In the genomic region with DNA sequence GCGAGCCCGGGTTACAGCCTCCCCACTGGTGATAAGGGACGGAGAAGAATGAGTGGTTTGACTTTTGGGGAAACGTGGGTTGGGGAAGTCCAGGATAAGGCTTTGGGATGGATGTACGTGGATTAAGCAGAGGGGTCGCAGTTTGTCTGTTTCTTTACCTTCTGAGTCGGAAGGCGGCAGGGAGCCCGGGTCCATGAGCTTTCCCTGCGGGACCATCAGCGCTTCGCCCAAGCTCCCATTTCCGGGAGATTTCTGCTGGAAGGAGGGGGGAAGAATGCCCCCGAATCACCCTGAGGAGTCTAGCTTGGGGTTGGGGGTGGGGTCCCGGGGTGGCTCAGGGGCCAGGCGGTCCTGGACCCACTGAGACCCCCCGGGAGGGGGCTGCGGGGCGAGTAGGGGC, we compare ENCODE assay signal across 8 mouse cellular contexts. TPM values are rescaled to one million over a fixed set of nuclear protein-coding genes. Genes with fewer than 3 reads are reported as not detected.
DNase-seq lines count a peak whose midpoint lies in the region; ATAC-seq lines count a peak whose summit lies in the region.

No protein-coding gene starts in this region.

- peak overlapping the region; percentile 60 for H3K9ac ChIP-seq in liver, embryonic 11.5 days (ENCODE audit: low read depth, low read length)
- H3K9ac ChIP-seq in embryonic facial prominence, embryonic 15.5 days = no peak overlapping the region
- peak overlapping the region; percentile 73 for H3K9ac ChIP-seq in limb, embryonic 13.5 days
- H3K9ac ChIP-seq in stomach, embryonic 14.5 days (replicated peaks; ENCODE audit: low read depth, low read length) = peak overlapping the region; percentile 25; the same call in 1 of the 2 replicates

- no peak for DNase-seq in liver, embryonic 11.5 days (ENCODE audit: low spot score)
- no peak for DNase-seq in liver
- DNase-seq in cerebellum, adult 9-10 months = no peak
- no peak for DNase-seq in adrenal gland, adult 8-10 months
- no peak for DNase-seq in gastrocnemius, postnatal 36 days

- WGBS in liver, embryonic 11.5 days = 4% methylated on average over 19 of the region's 19 CpGs
- 3% methylated on average over 17 of the region's 19 CpGs for WGBS in embryonic facial prominence, embryonic 15.5 days
- 2% methylated on average over 19 of the region's 19 CpGs for WGBS in limb, embryonic 13.5 days
- 2% methylated on average over 19 of the region's 19 CpGs for WGBS in stomach, embryonic 14.5 days

- H3K4me3 ChIP-seq in liver, embryonic 11.5 days (ENCODE audit: low read depth, low read length) = peak overlapping the region; percentile 54
- H3K4me3 ChIP-seq in embryonic facial prominence, embryonic 15.5 days (replicated peaks) = peak overlapping the region; percentile 58
- H3K4me3 ChIP-seq in limb, embryonic 13.5 days = peak overlapping the region; percentile 60
- peak overlapping the region; percentile 51 for H3K4me3 ChIP-seq in stomach, embryonic 14.5 days (ENCODE audit: low read depth, low read length)

- H3K4me2 ChIP-seq in liver, embryonic 11.5 days = peak overlapping the region; percentile 91
- peak overlapping the region; percentile 96 for H3K4me2 ChIP-seq in embryonic facial prominence, embryonic 15.5 days (replicated peaks)
- H3K4me2 ChIP-seq in limb, embryonic 13.5 days (replicated peaks) = peak overlapping the region; percentile 96
- peak overlapping the region; percentile 95 for H3K4me2 ChIP-seq in stomach, embryonic 14.5 days (replicated peaks; ENCODE audit: low read depth, low read length)

- no peak overlapping the region for H3K27ac ChIP-seq in liver, embryonic 11.5 days (ENCODE audit: low read depth, low read length)
- no peak overlapping the region for H3K27ac ChIP-seq in embryonic facial prominence, embryonic 15.5 days (replicated peaks)
- peak overlapping the region; percentile 69; the same call in 1 of the 2 replicates for H3K27ac ChIP-seq in limb, embryonic 13.5 days
- peak overlapping the region; percentile 58 for H3K27ac ChIP-seq in stomach, embryonic 14.5 days (ENCODE audit: low read length)

- peaks cover 81% of the 10 kb centered on the region for H3K27me3 ChIP-seq in liver, embryonic 11.5 days (replicated peaks; ENCODE audit: control insufficient read depth, insufficient read depth, low read length)
- peaks cover 53% of the 10 kb centered on the region for H3K27me3 ChIP-seq in embryonic facial prominence, embryonic 15.5 days
- H3K27me3 ChIP-seq in limb, embryonic 13.5 days = peaks cover 57% of the 10 kb centered on the region
- H3K27me3 ChIP-seq in stomach, embryonic 14.5 days (ENCODE audit: control insufficient read depth, insufficient read depth, low read length) = peaks cover 24% of the 10 kb centered on the region

- H3K4me1 ChIP-seq in liver, embryonic 11.5 days (replicated peaks; ENCODE audit: control insufficient read depth, insufficient read depth, low read length) = peaks cover 6% of the 10 kb centered on the region
- H3K4me1 ChIP-seq in embryonic facial prominence, embryonic 15.5 days = peaks cover 32% of the 10 kb centered on the region
- peaks cover 23% of the 10 kb centered on the region for H3K4me1 ChIP-seq in limb, embryonic 13.5 days
- peaks cover 19% of the 10 kb centered on the region; the same call in 1 of the 2 replicates for H3K4me1 ChIP-seq in stomach, embryonic 14.5 days (ENCODE audit: control insufficient read depth, insufficient read depth, low read length)

- intact Hi-C loops in gastrocnemius, postnatal 36 days (cut with DNase I) = no loop called here

- H3K36me3 ChIP-seq in liver, embryonic 11.5 days (ENCODE audit: control insufficient read depth, insufficient read depth, low read length) = no peaks in the 10 kb centered on the region
- H3K36me3 ChIP-seq in embryonic facial prominence, embryonic 15.5 days = no peaks in the 10 kb centered on the region
- no peaks in the 10 kb centered on the region for H3K36me3 ChIP-seq in limb, embryonic 13.5 days
- no peaks in the 10 kb centered on the region for H3K36me3 ChIP-seq in stomach, embryonic 14.5 days (ENCODE audit: control insufficient read depth, insufficient read depth, low read length)

- ATAC-seq in liver, embryonic 11.5 days (replicated peaks; ENCODE audit: low FRiP score) = no peak
- no peak for ATAC-seq in embryonic facial prominence, embryonic 15.5 days (ENCODE audit: insufficient number of reproducible peaks, low FRiP score, low TSS enrichment, low read depth)
- ATAC-seq in limb, embryonic 13.5 days (ENCODE audit: low FRiP score, low read depth) = no peak
- no peak for ATAC-seq in stomach, embryonic 14.5 days (ENCODE audit: insufficient number of reproducible peaks, insufficient read depth, low FRiP score, low read depth)

- no peaks in the 10 kb centered on the region for H3K9me3 ChIP-seq in liver, embryonic 11.5 days (ENCODE audit: control insufficient read depth, low read length)
- no peaks in the 10 kb centered on the region for H3K9me3 ChIP-seq in embryonic facial prominence, embryonic 15.5 days (replicated peaks)
- H3K9me3 ChIP-seq in limb, embryonic 13.5 days = no peaks in the 10 kb centered on the region
- H3K9me3 ChIP-seq in stomach, embryonic 14.5 days (ENCODE audit: control insufficient read depth, low read depth, low read length) = no peaks in the 10 kb centered on the region

RNA-seq across cellular contexts. Expression of a gene that starts 1.1 kb away (rescaled TPM):
- 3.3 and 3.9 TPM in 2 replicates for polyA plus RNA-seq in liver, embryonic 11.5 days (2014; fragmentation: Nextera tagmentation; extraction: Ambion mirVana)
- polyA plus RNA-seq in embryonic facial prominence, embryonic 15.5 days (2015; fragmentation: Nextera tagmentation; extraction: Ambion mirVana) = 11.1 and 15.1 TPM in 2 replicates
- 15.6 and 17.9 TPM in 2 replicates for polyA plus RNA-seq in limb, embryonic 13.5 days (2015; fragmentation: Nextera tagmentation; extraction: Ambion mirVana)
- polyA plus RNA-seq in stomach, embryonic 14.5 days (2014; fragmentation: Nextera tagmentation; extraction: Ambion mirVana) = 8.7 and 9.1 TPM in 2 replicates
- total RNA-seq in adrenal gland, adult 8-10 months (2022) = 1 to 10 TPM in 3 of 4 experiments, under 1 TPM in 1; 0.80 to 1.9 (median 1.4) TPM
- 1 to 10 TPM; 4.9 to 5.1 TPM for total RNA-seq in gastrocnemius, postnatal 36 days (2021)

RNA-seq across cellular contexts. Expression of a gene that starts 51.4 kb away (rescaled TPM):
- 37.6 and 38.8 TPM in 2 replicates for polyA plus RNA-seq in liver, embryonic 11.5 days (2014; fragmentation: Nextera tagmentation; extraction: Ambion mirVana)
- 32.4 and 36.4 TPM in 2 replicates for polyA plus RNA-seq in embryonic facial prominence, embryonic 15.5 days (2015; fragmentation: Nextera tagmentation; extraction: Ambion mirVana)
- 47.4 and 47.9 TPM in 2 replicates for polyA plus RNA-seq in limb, embryonic 13.5 days (2015; fragmentation: Nextera tagmentation; extraction: Ambion mirVana)
- 32.5 and 35.3 TPM in 2 replicates for polyA plus RNA-seq in stomach, embryonic 14.5 days (2014; fragmentation: Nextera tagmentation; extraction: Ambion mirVana)
- 10 to 100 TPM; 25.0 to 30.3 (median 28.0) TPM for total RNA-seq in adrenal gland, adult 8-10 months (2022)
- total RNA-seq in gastrocnemius, postnatal 36 days (2021) = 10 to 100 TPM; 11.9 to 13.1 TPM

Comparison
In these comparisons a context has a peak if more than half of its experiments do, and no peak if none do; other contexts are left out.
1. H3K27ac ChIP-seq: peak in limb, embryonic 13.5 days (single experiment) and stomach, embryonic 14.5 days (single experiment); none in liver, embryonic 11.5 days (single experiment) and embryonic facial prominence, embryonic 15.5 days (single experiment).
2. Peak in every context shown above with its lines, with median percentiles within 50 percentile points of each other: H3K4me2 ChIP-seq and H3K4me3 ChIP-seq.